Mouse (Mus musculus) ES-Bruce4 (cell line): Measurements from ENCODE around the gene Iqcf1.

ENCODE experiments used
- CTCF ChIP-seq: IDR thresholded peaks from one replicate; pipeline ENCODE4 v1.8.1; 2011; ENCODE audit warnings: low read depth, low read length
- POLR2A ChIP-seq: IDR thresholded peaks from one replicate; pipeline ENCODE4 v1.8.1; 2011; ENCODE audit warnings: low read length; ENCODE audit not compliant: insufficient read depth

DNA sequence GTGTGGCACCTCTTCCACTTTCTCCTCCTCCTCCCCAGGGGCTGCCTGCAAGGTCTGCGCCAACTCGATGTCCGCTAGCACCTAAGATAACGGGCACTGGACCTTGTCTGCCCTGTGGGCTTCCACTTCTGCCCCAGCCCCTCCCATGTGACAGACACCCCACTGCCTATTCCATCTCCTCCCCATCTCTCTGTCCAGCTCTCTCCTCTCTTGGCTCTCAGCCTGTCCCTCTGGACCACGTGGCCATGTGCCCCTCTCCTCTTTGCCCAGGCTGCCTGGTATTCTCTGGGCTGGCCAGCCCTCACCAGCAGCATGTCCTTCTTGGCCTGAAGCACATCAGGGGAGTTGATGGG lies 26.0 kb upstream of the Iqcf1 start:
- TF ChIP-seq CTCF (no peak), POLR2A (no peak)
